Mouse (Mus musculus): ENCODE results near the gene Mindy4b-ps.
"Not testable (repeated sequence)": the region's sequence is repeated elsewhere in the genome, so short reads cannot be mapped to it uniquely, and the experiment has no call there.

The Mindy4b-ps gene

GRCm38 (mm10) chr3:58822211-58822610, at the start of gene Mindy4b-ps:
TSS of gene Mindy4b-ps (minus strand) at chr3:58822311.
- no peak for DNase-seq

- DNase-seq: not testable (repeated sequence)
These were observed 49.8 kb upstream of the Mindy4b-ps start for GRCm38 (mm10) chr3:58871882-58872281.

- no peak for DNase-seq
These were observed 43.6 kb upstream of the Mindy4b-ps start for GRCm38 (mm10) chr3:58865690-58866089.

GRCm38 (mm10) chr3:58862976-58863375, 40.9 kb upstream of the Mindy4b-ps start:
- no peak for DNase-seq

- no peak for DNase-seq
These were observed 21.3 kb upstream of the Mindy4b-ps start for GRCm38 (mm10) chr3:58843415-58843814.

- DNase-seq: no peak
These were observed 11.5 kb upstream of the Mindy4b-ps start for GRCm38 (mm10) chr3:58833442-58834160.

GRCm38 (mm10) chr3:58832888-58833287, 10.8 kb upstream of the Mindy4b-ps start:
- DNase-seq: no peak

- DNase-seq: no peak
These were observed 9.5 kb upstream of the Mindy4b-ps start for GRCm38 (mm10) chr3:58831586-58831985.

GRCm38 (mm10) chr3:58829926-58830325, 7.8 kb upstream of the Mindy4b-ps start:
- no peak for DNase-seq

GRCm38 (mm10) chr3:58828366-58829153, 6.4 kb upstream of the Mindy4b-ps start:
- DNase-seq: no peak

- no peak for DNase-seq
These were observed 4.2 kb upstream of the Mindy4b-ps start for GRCm38 (mm10) chr3:58826266-58826665.

GRCm38 (mm10) chr3:58817337-58817736, 4.8 kb downstream of the Mindy4b-ps start:
- no peak for DNase-seq

- no peak for DNase-seq
These were observed 7.9 kb downstream of the Mindy4b-ps start for GRCm38 (mm10) chr3:58814191-58814590.

GRCm38 (mm10) chr3:58810353-58810752, 11.8 kb downstream of the Mindy4b-ps start:
- no peak for DNase-seq

- DNase-seq: no peak
These were observed 12.8 kb downstream of the Mindy4b-ps start for GRCm38 (mm10) chr3:58809111-58809915.

- no peak for DNase-seq
These were observed 13.5 kb downstream of the Mindy4b-ps start for GRCm38 (mm10) chr3:58808636-58809035.

GRCm38 (mm10) chr3:58804745-58805144, 17.4 kb downstream of the Mindy4b-ps start:
- no peak for DNase-seq

GRCm38 (mm10) chr3:58798676-58799075, 23.4 kb downstream of the Mindy4b-ps start:
- no peak for DNase-seq

- DNase-seq: no peak
These were observed 23.9 kb downstream of the Mindy4b-ps start for GRCm38 (mm10) chr3:58798245-58798644.

GRCm38 (mm10) chr3:58789473-58789872, 32.6 kb downstream of the Mindy4b-ps start:
- no peak for DNase-seq

GRCm38 (mm10) chr3:58789033-58789432, 33.1 kb downstream of the Mindy4b-ps start:
- DNase-seq: no peak

GRCm38 (mm10) chr3:58786470-58786869, 35.6 kb downstream of the Mindy4b-ps start:
- DNase-seq: no peak

GRCm38 (mm10) chr3:58785863-58786262, 36.2 kb downstream of the Mindy4b-ps start:
- DNase-seq: peak; percentile 71

Measured in kidney, adult 18-20 months (tissue).